Mouse (Mus musculus) myocyte (in vitro differentiated cells): ENCODE results near the gene Trak1.

Experiments used
- MAX ChIP-seq: IDR thresholded peaks from one replicate; pipeline ENCODE4 v1.6.1; 2011; ENCODE audit warnings: low read depth, mild to moderate bottlenecking, control low read depth
- POLR2A ChIP-seq: IDR thresholded peaks from one replicate; pipeline ENCODE4 v1.6.1; 2011; ENCODE audit warnings: low read depth, mild to moderate bottlenecking, control low read depth, moderate library complexity; ENCODE audit not compliant: insufficient read length

GRCm38 (mm10) chr9:121392427-121392826, 95.1 kb downstream of the Trak1 start:
- TF ChIP-seq POLR2A (no peak), MAX (no peak)
